Mouse (Mus musculus) kidney, embryonic 16.5 days (tissue): ENCODE data around the gene Znrd1. TPM values are rescaled to one million over a fixed set of nuclear protein-coding genes. Genes with fewer than 3 reads are reported as not detected.
"Not testable (repeated sequence)": the region's sequence is repeated elsewhere in the genome, so short reads cannot be mapped to it uniquely, and the experiment has no call there.

ENCODE experiments used
- ATAC-seq: fragments of 200-750 bp; cut with Nextera tagmentation; 2 replicates; pipeline ENCODE4 v1.8.0; 2017; ENCODE audit warnings: moderate TSS enrichment; ENCODE audit not compliant: low FRiP score, low TSS enrichment
- H3K27ac ChIP-seq: fragments of 300-500 bp; sonication (generic); 2 replicates; pipeline ENCODE4 v1.5.1; 2014; ENCODE audit warnings: low read length
- H3K27me3 ChIP-seq: fragments of 300-500 bp; sonication (generic); 2 replicates; pipeline ENCODE4 v1.6.1; 2014; ENCODE audit warnings: low read length, control low read depth, mixed read lengths; ENCODE audit not compliant: insufficient read depth
- H3K36me3 ChIP-seq: fragments of 300-500 bp; sonication (generic); 2 replicates; pipeline ENCODE4 v1.6.1; 2014; ENCODE audit warnings: low read length, control low read depth, mixed read lengths; ENCODE audit not compliant: insufficient read depth
- H3K4me1 ChIP-seq: fragments of 300-500 bp; sonication (generic); 2 replicates; pipeline ENCODE4 v1.6.1; 2014; ENCODE audit warnings: low read length, control low read depth, mixed read lengths; ENCODE audit not compliant: insufficient read depth
- H3K4me2 ChIP-seq: fragments of 300-500 bp; sonication (generic); replicated peaks from 2 replicates; pipeline ENCODE4 v1.6.1; 2014; ENCODE audit warnings: low read depth, low read length
- H3K4me3 ChIP-seq: fragments of 300-500 bp; sonication (generic); 2 replicates; pipeline ENCODE4 v1.5.1; 2014; ENCODE audit warnings: mild to moderate bottlenecking, low read length
- H3K9ac ChIP-seq: fragments of 300-500 bp; sonication (generic); replicated peaks from 2 replicates; pipeline ENCODE4 v1.6.1; 2014; ENCODE audit warnings: low read length
- H3K9me3 ChIP-seq: fragments of 300-500 bp; sonication (generic); 2 replicates; pipeline ENCODE4 v1.6.1; 2016; ENCODE audit warnings: low read length, control low read depth
- whole genome bisulfite sequencing: fragments of 180-500 bp; shearing (Covaris S2); extraction: QIAGEN DNeasy Blood & Tissue Kit; methylation state at CpG from one replicate; pipeline ENCODE4 v1.1.7; 2014; 5-methylcytosine and 5-hydroxymethylcytosine counted together
- polyA plus RNA-seq: library from polyadenylated mRNA; unstranded; fragments of >200 nt; fragmentation: Nextera tagmentation; extraction: Ambion mirVana; gene quantifications from 2 replicates; pipeline ENCODE4 v1.2.1, GENCODE M21; 2015

Gene Znrd1
- polyA plus RNA-seq, 1 experiment from 2014 or later: 90.7 TPM

- no peak overlapping the region for H3K27ac ChIP-seq
- H3K4me2 ChIP-seq: no peak overlapping the region
- no peak overlapping the region for H3K9ac ChIP-seq
- H3K4me1 ChIP-seq: no peaks in the 10 kb centered on the region
- peaks cover 23% of the 10 kb centered on the region for H3K27me3 ChIP-seq
- WGBS: 64% methylated on average over 3 of the region's 3 CpGs
- no peak for ATAC-seq
- no peak overlapping the region for H3K4me3 ChIP-seq
- H3K36me3 ChIP-seq: no peaks in the 10 kb centered on the region
- H3K9me3 ChIP-seq: no peaks in the 10 kb centered on the region
Measured at GRCm38 (mm10) chr17:36992336-36993104, 34.2 kb upstream of the Znrd1 start.

- H3K36me3 ChIP-seq, H3K4me2 ChIP-seq, H3K9me3 ChIP-seq, H3K27ac ChIP-seq, H3K4me3 ChIP-seq, H3K4me1 ChIP-seq, ATAC-seq, H3K9ac ChIP-seq: not testable (repeated sequence)
- H3K27me3 ChIP-seq: peaks cover 33% of the 10 kb centered on the region
- 97% methylated on average over 6 of the region's 6 CpGs for WGBS
Measured at GRCm38 (mm10) chr17:36990630-36991029, 32.3 kb upstream of the Znrd1 start.

DNA sequence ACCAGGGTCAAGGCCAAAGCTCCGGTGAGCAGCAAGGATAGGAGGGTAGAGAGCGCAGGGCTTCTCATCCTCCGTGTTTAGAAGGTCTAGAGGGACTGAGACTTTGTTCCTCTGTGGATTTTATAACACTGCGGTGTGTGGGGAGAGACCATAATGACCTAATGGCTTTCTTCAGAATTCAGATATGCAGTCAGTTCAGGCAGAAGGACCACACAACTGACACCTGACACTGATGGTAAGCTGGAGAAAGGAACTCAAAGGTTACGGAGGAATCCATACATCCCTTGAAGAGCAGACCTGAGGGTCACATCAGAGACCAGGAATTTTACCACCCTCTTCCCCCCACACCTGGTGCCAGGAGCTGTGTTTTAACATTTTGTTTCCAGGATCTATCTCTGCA is 31.1 kb upstream of the Znrd1 start, which contains the start of gene H2-M5:
TSS of gene H2-M5 (minus strand) at position 101 of the 400 bp plus-strand sequence.
- Histone ChIP-seq H3K27ac (no peak within 1 kb of the TSS), H3K27me3 (peaks cover 33% of the 10 kb centered on the region), H3K36me3 (no peaks in the 10 kb centered on the region), H3K4me2 (peak within 1 kb of the TSS; percentile 39), H3K9ac (no peak within 1 kb of the TSS; the same call in 1 of the 2 replicates), H3K4me3 (peak within 1 kb of the TSS; percentile 30), H3K4me1 (no peaks in the 10 kb centered on the region), H3K9me3 (no peaks in the 10 kb centered on the region)
- no peak for ATAC-seq
- WGBS: 15% methylated on average over 5 of the region's 5 CpGs

GRCm38 (mm10) chr17:36988475-36988874 is 30.1 kb upstream of the Znrd1 start:
- 8% methylated on average over 24 of the region's 24 CpGs for WGBS

DNA sequence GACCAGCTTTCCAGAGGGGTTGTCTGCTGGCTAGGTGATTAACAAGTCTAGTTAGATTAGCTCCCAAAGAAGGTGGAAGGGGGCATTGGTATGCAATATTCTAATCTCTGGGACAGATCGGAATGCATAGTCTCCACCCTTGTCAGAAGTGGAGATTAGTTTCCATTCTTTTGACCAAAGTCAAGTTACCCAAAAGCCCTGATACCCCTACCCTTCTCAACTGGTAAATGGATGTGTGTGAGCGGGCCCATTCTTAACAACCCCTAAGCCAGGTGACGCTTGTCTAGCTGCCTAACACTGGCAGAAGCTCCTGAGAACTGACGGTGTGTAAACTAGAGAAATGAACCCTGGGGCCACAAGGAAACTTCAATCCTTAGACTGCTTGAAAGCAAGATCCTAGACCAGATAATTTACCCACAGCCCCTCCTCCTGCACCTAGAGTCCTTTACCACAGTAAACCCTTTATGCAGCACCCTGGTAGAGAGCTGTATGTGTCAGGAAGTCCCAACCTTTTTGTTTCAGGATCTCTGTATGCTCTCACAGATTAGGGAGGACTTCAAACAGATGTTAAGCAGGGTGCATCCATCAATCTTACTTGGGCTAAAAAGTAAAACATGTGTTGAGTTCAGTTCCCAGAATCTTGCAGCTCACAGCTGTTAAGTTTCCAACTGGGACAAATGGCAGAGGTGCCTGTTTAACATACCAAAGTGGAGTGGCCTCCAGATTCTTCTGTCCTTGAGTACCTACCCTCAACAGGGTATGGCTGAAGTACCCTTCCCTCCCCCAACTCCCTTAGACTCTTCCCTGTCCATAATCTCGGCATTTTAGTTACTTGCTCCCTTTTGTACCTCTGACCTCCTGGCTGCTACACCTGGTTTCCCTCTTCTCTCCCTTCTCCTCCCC is 24.1 kb upstream of the Znrd1 start:
- H3K4me2 ChIP-seq: no peak overlapping the region
- no peak overlapping the region for H3K27ac ChIP-seq
- H3K27me3 ChIP-seq: peaks cover 16% of the 10 kb centered on the region; the same call in 1 of the 2 replicates
- no peak overlapping the region for H3K9ac ChIP-seq
- H3K4me1 ChIP-seq: peaks cover 15% of the 10 kb centered on the region
- ATAC-seq: no peak
- WGBS: 29% methylated on average over 5 of the region's 5 CpGs
- H3K36me3 ChIP-seq: no peaks in the 10 kb centered on the region
- no peaks in the 10 kb centered on the region for H3K9me3 ChIP-seq
- no peak overlapping the region for H3K4me3 ChIP-seq

More at GRCm38 (mm10) chr17:36988475-36988874, 30.1 kb upstream of the Znrd1 start:
- Histone ChIP-seq H3K27ac (no peak overlapping the region), H3K36me3 (no peaks in the 10 kb centered on the region), H3K4me2 (peak overlapping the region; percentile 39), H3K4me1 (no peaks in the 10 kb centered on the region), H3K4me3 (peak overlapping the region; percentile 30), H3K27me3 (peaks cover 33% of the 10 kb centered on the region), H3K9ac (no peak overlapping the region; the same call in 1 of the 2 replicates), H3K9me3 (no peaks in the 10 kb centered on the region)
- no peak for ATAC-seq

GRCm38 (mm10) chr17:36981845-36982244 is 23.5 kb upstream of the Znrd1 start:
- ATAC-seq: no peak
- Histone ChIP-seq H3K27me3 (peaks cover 10% of the 10 kb centered on the region; the same call in 1 of the 2 replicates), H3K36me3 (no peaks in the 10 kb centered on the region), H3K4me2 (peak overlapping the region; percentile 47), H3K4me3 (peak overlapping the region; percentile 18), H3K9ac (no peak overlapping the region), H3K4me1 (peaks cover 15% of the 10 kb centered on the region), H3K27ac (no peak overlapping the region), H3K9me3 (no peaks in the 10 kb centered on the region)
- 10% methylated on average over 4 of the region's 4 CpGs for WGBS

DNA sequence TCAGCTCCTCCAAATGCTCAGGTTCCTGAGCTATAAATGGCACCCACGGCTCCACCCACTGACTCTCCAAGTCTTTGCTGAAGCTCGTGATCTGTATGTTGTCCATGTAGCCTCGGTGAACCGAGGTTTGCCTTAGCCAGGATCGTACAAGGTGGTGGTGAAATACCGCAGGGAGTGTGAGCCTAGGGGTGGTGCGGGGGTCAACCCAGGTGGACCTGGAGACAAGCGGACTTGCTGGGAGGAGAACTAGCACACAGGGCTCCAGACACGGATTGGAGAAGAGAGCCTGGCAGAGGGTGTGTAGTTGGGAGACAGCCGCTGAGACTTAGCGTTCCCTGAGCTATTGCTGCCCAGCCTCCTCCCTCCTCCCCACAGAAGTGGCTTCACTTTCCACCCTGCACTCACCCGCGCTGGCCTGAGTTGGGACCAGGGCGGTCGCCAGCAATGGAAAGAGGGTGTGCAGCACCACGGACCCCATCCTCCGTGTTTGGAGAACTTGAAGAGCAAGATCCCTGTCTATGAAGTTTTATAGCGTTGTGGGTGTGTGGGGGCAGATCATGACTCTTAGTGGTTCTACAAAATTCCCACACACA is 23.0 kb upstream of the Znrd1 start, which contains the start of gene 2410137M14Rik:
TSS of gene 2410137M14Rik (minus strand) at position 17 of the 593 bp plus-strand sequence.
- H3K4me3 ChIP-seq: peak within 1 kb of the TSS; percentile 18
- peak within 1 kb of the TSS; percentile 47 for H3K4me2 ChIP-seq
- H3K9me3 ChIP-seq: no peaks in the 10 kb centered on the region
- H3K9ac ChIP-seq: no peak within 1 kb of the TSS
- H3K36me3 ChIP-seq: no peaks in the 10 kb centered on the region
- 10% methylated on average over 18 of the region's 18 CpGs for WGBS
- H3K27ac ChIP-seq: no peak within 1 kb of the TSS
- 0 out of 2 replicates have a peak, but pooled peaks have one; percentile 39 for ATAC-seq
- H3K4me1 ChIP-seq: peaks cover 15% of the 10 kb centered on the region
- 0 out of 2 replicates have a peak, but pooled peaks cover 6% of the 10 kb centered on the region for H3K27me3 ChIP-seq

- no peaks in the 10 kb centered on the region for H3K9me3 ChIP-seq
- H3K9ac ChIP-seq: no peak overlapping the region
- no peaks in the 10 kb centered on the region for H3K4me1 ChIP-seq
- no peak overlapping the region for H3K27ac ChIP-seq
- no peak overlapping the region for H3K4me2 ChIP-seq
- 53% methylated on average over 8 of the region's 8 CpGs for WGBS
- H3K4me3 ChIP-seq: no peak overlapping the region
- no peaks in the 10 kb centered on the region for H3K36me3 ChIP-seq
- no peak for ATAC-seq
- H3K27me3 ChIP-seq: no peaks in the 10 kb centered on the region
Measured at GRCm38 (mm10) chr17:36973271-36973787, 15.0 kb upstream of the Znrd1 start.

- Histone ChIP-seq H3K4me1 (no peaks in the 10 kb centered on the region), H3K36me3 (no peaks in the 10 kb centered on the region), H3K27me3 (no peaks in the 10 kb centered on the region), H3K27ac (no peak overlapping the region), H3K4me3 (no peak overlapping the region), H3K9me3 (no peaks in the 10 kb centered on the region), H3K9ac (no peak overlapping the region), H3K4me2 (no peak overlapping the region)
- 84% methylated on average over 3 of the region's 3 CpGs for WGBS
- no peak for ATAC-seq
Measured at GRCm38 (mm10) chr17:36972791-36973190, 14.4 kb upstream of the Znrd1 start.
